ENCODE assay signal across 10 mouse cellular contexts in genomic region chr13:100988671-100989531, GRCm38 (mm10).
A peak's percentile ranks its signal among the peaks of the same experiment; 100 is the strongest.
DNase-seq lines count a peak whose midpoint lies in the region; ATAC-seq and TF ChIP-seq lines count a peak whose summit lies in the region.
"Had no signal": no experiment of that assay in that cellular context is flagged by ENCODE, and none has a peak within 500 bp of the region (broad histone marks: within the 10 kb centered on the region; RNA-seq: fewer than 3 reads in every experiment).

No protein-coding gene starts in this region.

- no peaks in the 10 kb centered on the region for H3K79me2 ChIP-seq in liver, adult 2 months (ENCODE audit: control insufficient read depth, insufficient read depth, low read length)

- no peaks in the 10 kb centered on the region for H3K36me3 ChIP-seq in liver, adult 2 months (ENCODE audit: control insufficient read depth, insufficient read depth, low read length)
- no peaks in the 10 kb centered on the region for H3K36me3 ChIP-seq in liver, embryonic 12.5 days
- H3K36me3 ChIP-seq in hindbrain, embryonic 15.5 days: no peaks in the 10 kb centered on the region
- no peaks in the 10 kb centered on the region for H3K36me3 ChIP-seq in forebrain, embryonic 13.5 days (ENCODE audit: poor library complexity, severe bottlenecking)
- H3K36me3 ChIP-seq: midbrain, embryonic 10.5 days had no signal

- no peak overlapping the region for H3K9ac ChIP-seq in liver, adult 2 months (ENCODE audit: low read depth, low read length)
- H3K9ac ChIP-seq in liver, embryonic 12.5 days: no peak overlapping the region
- no peak overlapping the region for H3K9ac ChIP-seq in hindbrain, embryonic 15.5 days
- no peak overlapping the region for H3K9ac ChIP-seq in forebrain, embryonic 13.5 days

- DNase-seq in liver, adult 2 months (ENCODE audit: extremely low read depth, low read depth, low spot score): peak; percentile 60
- DNase-seq in embryo, embryonic 11 days: peak; percentile 30
- peak; percentile 23 for DNase-seq in mesoderm, embryonic 11.5 days (ENCODE audit: low read depth, low spot score)
- DNase-seq in layer of hippocampus, adult 9-10 months (ENCODE audit: low spot score): no peak
- DNase-seq: right cerebral cortex, postnatal 4 days had no signal

- no peak for TF ChIP-seq POLR2A in liver, adult 2 months (IDR thresholded peaks at IDR 0.05; ENCODE audit: extremely low read depth, insufficient read depth, low read length)

- WGBS in liver, adult 2 months: 63% methylated on average over 13 of the region's 13 CpGs
- WGBS in liver, embryonic 12.5 days (ENCODE audit: insufficient replicate concordance): 68% methylated on average over 13 of the region's 13 CpGs
- 64% methylated on average over 13 of the region's 13 CpGs for WGBS in hindbrain, embryonic 15.5 days
- 70% methylated on average over 13 of the region's 13 CpGs for WGBS in forebrain, embryonic 13.5 days

- ATAC-seq in liver, embryonic 12.5 days: no peak
- ATAC-seq in hindbrain, embryonic 15.5 days (ENCODE audit: low FRiP score, low read depth): peak; percentile 42; the same call in 1 of the 2 replicates
- no peak for ATAC-seq in forebrain, embryonic 13.5 days

- no peaks in the 10 kb centered on the region for H3K4me1 ChIP-seq in liver, adult 2 months (ENCODE audit: control insufficient read depth, insufficient read depth, low read length)
- H3K4me1 ChIP-seq in liver, embryonic 12.5 days: no peaks in the 10 kb centered on the region
- no peaks in the 10 kb centered on the region for H3K4me1 ChIP-seq in hindbrain, embryonic 15.5 days (replicated peaks)
- no peaks in the 10 kb centered on the region for H3K4me1 ChIP-seq in forebrain, embryonic 13.5 days
- H3K4me1 ChIP-seq: midbrain, embryonic 10.5 days had no signal

- H3K4me3 ChIP-seq in liver, adult 2 months (ENCODE audit: insufficient read depth, low read depth, low read length): no peak overlapping the region
- H3K4me3 ChIP-seq in liver, embryonic 12.5 days: no peak overlapping the region
- H3K4me3 ChIP-seq in hindbrain, embryonic 15.5 days: no peak overlapping the region
- H3K4me3 ChIP-seq in forebrain, embryonic 13.5 days: no peak overlapping the region
- H3K4me3 ChIP-seq: left cerebral cortex, adult 2 months; midbrain, embryonic 10.5 days had no signal

- no peak for TF ChIP-seq CTCF in liver, adult 2 months (IDR thresholded peaks at IDR 0.05; ENCODE audit: low read depth, low read length)

- H3K27ac ChIP-seq in liver, adult 2 months (replicated peaks; ENCODE audit: insufficient read depth, low read depth, low read length): no peak overlapping the region
- H3K27ac ChIP-seq in liver, embryonic 12.5 days: no peak overlapping the region
- H3K27ac ChIP-seq in hindbrain, embryonic 15.5 days (replicated peaks): no peak overlapping the region
- H3K27ac ChIP-seq in forebrain, embryonic 13.5 days: no peak overlapping the region
- H3K27ac ChIP-seq: left cerebral cortex, adult 2 months; midbrain, embryonic 10.5 days had no signal

- H3K9me3 ChIP-seq in liver, embryonic 12.5 days (replicated peaks): no peaks in the 10 kb centered on the region
- H3K9me3 ChIP-seq in hindbrain, embryonic 15.5 days: no peaks in the 10 kb centered on the region
- no peaks in the 10 kb centered on the region for H3K9me3 ChIP-seq in forebrain, embryonic 13.5 days (replicated peaks)
- H3K9me3 ChIP-seq: midbrain, embryonic 10.5 days had no signal

- no peaks in the 10 kb centered on the region for H3K27me3 ChIP-seq in liver, adult 2 months (ENCODE audit: control insufficient read depth, insufficient read depth, low read length)
- H3K27me3 ChIP-seq in liver, embryonic 12.5 days (replicated peaks): no peaks in the 10 kb centered on the region
- H3K27me3 ChIP-seq in hindbrain, embryonic 15.5 days: no peaks in the 10 kb centered on the region
- no peaks in the 10 kb centered on the region for H3K27me3 ChIP-seq in forebrain, embryonic 13.5 days

- H3K4me2 ChIP-seq in liver, embryonic 12.5 days: no peak overlapping the region
- H3K4me2 ChIP-seq in hindbrain, embryonic 15.5 days: no peak overlapping the region
- H3K4me2 ChIP-seq in forebrain, embryonic 13.5 days: no peak overlapping the region
